Mouse (Mus musculus): Measurements from ENCODE around the gene Cux1.
A peak's percentile ranks its signal among the peaks of the same experiment; 100 is the strongest.

The Cux1 gene

GRCm38 (mm10) chr5:136428498-136429060 is 138.7 kb downstream of the Cux1 start:
- no peak for DNase-seq (ENCODE audit: extremely low read depth, low read depth)

DNA sequence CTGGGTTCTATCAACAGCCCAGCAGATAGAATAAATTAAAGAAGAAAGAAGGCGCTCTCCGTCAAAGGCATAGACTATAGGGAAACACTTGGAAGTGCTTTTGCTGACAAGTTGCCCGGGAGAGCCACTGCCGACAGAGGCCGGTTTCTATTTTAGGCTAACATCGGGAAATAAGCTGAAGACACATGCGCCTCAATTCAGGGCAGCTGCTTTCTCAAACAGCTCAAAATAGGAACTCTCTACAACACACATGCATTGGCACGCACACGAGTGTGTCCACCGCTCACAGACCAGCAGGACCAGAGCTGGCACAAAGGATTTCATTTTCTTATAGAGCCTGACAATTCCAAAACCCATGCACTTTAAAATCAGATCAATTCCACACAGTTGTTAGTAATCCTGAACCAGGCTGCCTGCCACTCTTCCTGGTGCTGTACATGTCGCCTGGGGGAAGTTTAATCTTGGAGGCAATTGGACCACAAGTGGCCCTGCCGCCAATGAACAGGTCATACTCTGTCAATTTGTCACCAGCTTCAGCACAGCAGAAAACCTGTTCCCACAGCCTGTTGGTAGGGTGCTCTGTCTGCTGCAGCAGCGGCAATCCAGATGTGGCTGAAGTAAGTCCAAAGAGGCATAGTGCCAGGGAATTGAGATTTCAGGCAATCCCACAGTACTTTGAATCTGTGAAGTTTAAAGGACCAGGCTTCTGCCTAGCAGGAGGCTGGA is 139.4 kb downstream of the Cux1 start:
- DNase-seq (ENCODE audit: extremely low read depth, low read depth): no peak

DNA sequence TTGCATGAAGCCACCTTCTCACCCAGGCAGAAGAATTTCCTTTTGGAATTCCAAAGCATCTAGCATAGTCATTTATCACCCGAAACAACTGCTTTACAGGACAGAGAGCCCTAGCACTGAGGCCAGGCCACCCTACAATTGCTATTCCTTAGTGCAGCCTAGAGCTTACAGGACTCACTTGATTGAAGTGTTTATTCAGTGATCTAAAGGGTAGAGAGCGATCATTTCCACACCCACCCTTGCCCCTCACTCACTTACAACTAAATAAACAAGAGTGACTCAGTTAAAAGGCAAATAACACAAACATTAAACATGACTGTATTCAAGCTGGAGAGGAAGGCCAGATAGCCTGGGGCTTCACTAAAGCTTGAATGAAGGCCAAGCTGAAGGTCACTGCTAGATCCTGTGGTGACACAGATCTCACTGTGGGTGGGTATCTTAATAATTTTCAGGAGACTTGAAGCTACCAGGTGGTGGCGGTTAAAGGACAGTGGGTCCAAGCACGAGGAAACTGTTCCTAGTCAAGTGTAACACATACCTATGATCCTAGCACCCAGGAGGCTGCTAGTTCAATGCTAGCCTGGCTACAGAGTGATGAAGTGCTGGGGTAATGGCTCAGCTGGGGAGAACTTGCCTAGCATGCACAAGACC is 140.0 kb downstream of the Cux1 start:
- DNase-seq (ENCODE audit: extremely low read depth, low read depth): no peak

- no peak for DNase-seq (ENCODE audit: extremely low read depth, low read depth)
These were observed 144.3 kb downstream of the Cux1 start for GRCm38 (mm10) chr5:136422948-136423347.

- no peak for DNase-seq (ENCODE audit: extremely low read depth, low read depth)
These were observed 145.4 kb downstream of the Cux1 start for GRCm38 (mm10) chr5:136421885-136422284.

- no peak for DNase-seq (ENCODE audit: extremely low read depth, low read depth)
These were observed 146.0 kb downstream of the Cux1 start for GRCm38 (mm10) chr5:136421316-136421715.

DNA sequence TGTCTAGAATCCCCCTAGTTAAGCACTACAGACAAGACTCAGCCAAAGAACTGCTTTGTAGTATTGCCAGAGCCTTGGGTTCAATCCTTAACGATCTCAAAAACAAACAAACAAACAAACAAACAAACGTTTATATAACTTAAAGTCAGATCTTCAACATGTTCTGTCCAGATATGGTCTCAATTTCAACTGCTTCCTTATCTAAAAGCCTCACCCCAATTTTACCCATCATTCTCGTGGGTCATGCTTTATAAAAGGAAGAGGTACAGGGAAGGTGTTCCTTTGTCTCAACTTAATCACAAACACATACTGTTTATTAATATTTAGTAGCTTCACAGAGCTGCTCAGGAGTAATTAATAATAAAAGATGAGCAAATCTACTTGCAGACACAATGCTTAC is 146.9 kb downstream of the Cux1 start:
- no peak for DNase-seq (ENCODE audit: extremely low read depth, low read depth)

DNA sequence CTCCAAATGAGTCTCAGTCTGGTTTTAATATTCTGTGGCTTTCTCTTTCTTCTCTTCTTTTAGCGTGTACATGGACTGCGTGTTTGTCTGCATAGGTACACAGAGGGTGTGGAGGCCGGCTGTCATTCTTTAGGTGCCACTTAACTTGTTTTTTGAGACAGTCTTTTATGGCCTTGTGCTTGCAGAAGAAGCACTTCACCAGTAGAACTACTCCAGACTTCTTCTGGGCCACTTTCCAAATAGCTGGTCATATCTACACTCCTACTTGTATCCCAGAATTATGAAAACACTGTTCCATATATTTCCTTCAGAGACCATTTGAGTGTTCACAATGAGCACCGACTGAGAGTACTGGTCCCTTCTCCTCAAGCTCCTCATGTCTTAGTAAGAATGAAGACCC is 149.4 kb downstream of the Cux1 start:
- no peak for DNase-seq (ENCODE audit: extremely low read depth, low read depth)

GRCm38 (mm10) chr5:136414479-136414878 is 152.8 kb downstream of the Cux1 start:
- no peak for DNase-seq (ENCODE audit: extremely low read depth, low read depth)

- DNase-seq (ENCODE audit: extremely low read depth, low read depth): peak; percentile 20
These were observed 156.6 kb downstream of the Cux1 start for GRCm38 (mm10) chr5:136410681-136411181.

- DNase-seq (ENCODE audit: extremely low read depth, low read depth): no peak
These were observed 160.9 kb downstream of the Cux1 start for GRCm38 (mm10) chr5:136406357-136406756.

GRCm38 (mm10) chr5:136403565-136403961 is 163.7 kb downstream of the Cux1 start:
- DNase-seq (ENCODE audit: extremely low read depth, low read depth): no peak

- no peak for DNase-seq (ENCODE audit: extremely low read depth, low read depth)
These were observed 164.4 kb downstream of the Cux1 start for GRCm38 (mm10) chr5:136402622-136403564.

- DNase-seq (ENCODE audit: extremely low read depth, low read depth): no peak
These were observed 168.6 kb downstream of the Cux1 start for GRCm38 (mm10) chr5:136398706-136399105.

- no peak for DNase-seq (ENCODE audit: extremely low read depth, low read depth)
These were observed 170.6 kb downstream of the Cux1 start for GRCm38 (mm10) chr5:136396699-136397098.

- no peak for DNase-seq (ENCODE audit: extremely low read depth, low read depth)
These were observed 171.0 kb downstream of the Cux1 start for GRCm38 (mm10) chr5:136396256-136396655.

DNA sequence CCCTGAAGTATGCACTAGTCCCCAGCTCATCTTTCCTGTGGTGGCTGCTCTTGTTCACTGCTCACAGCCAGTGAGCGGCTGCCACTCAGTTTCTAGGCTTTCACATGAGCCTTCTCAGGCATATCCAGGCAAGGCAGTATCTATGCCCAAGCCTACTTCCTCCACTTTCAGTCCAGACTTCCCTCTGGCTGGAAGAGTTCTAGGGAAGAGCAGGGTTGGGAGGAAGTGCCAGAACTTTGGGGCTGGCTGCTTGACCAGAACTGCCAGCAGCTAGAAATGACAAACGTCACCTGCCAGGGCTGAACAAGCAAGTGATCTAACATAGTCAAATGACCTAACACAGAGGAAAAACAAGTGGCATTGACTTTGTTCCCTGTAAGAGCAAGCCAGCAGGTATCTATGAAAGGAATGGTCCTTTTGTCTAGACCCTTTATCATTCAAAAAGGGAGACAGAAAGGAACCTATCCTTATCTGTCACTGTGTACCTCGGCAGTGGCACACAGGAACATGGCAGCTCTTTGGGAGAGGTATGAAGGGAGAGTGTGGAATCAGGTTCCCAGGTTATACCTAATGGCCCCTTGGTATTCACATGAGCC is 171.6 kb downstream of the Cux1 start:
- DNase-seq (ENCODE audit: extremely low read depth, low read depth): no peak

GRCm38 (mm10) chr5:136394517-136395212 is 172.6 kb downstream of the Cux1 start:
- DNase-seq (ENCODE audit: extremely low read depth, low read depth): no peak

GRCm38 (mm10) chr5:136393621-136394020 is 173.7 kb downstream of the Cux1 start:
- DNase-seq (ENCODE audit: extremely low read depth, low read depth): no peak

GRCm38 (mm10) chr5:136386757-136387156 is 180.5 kb downstream of the Cux1 start:
- no peak for DNase-seq (ENCODE audit: extremely low read depth, low read depth)

Measured in MEL-GATA-1-ER (cell line).